Mouse (Mus musculus) cerebral cortex, adult 2 months (tissue): ENCODE results near the gene Ssmem1.

Experiments
- WGBS: fragments of 180-500 bp; shearing (Covaris S2); methylation state at CpG from one replicate; pipeline ENCODE4 v1.1.7; 2018; 5-methylcytosine and 5-hydroxymethylcytosine counted together

Ssmem1 gene

GRCm38 (mm10) chr6:30509265-30510239, at the start of gene Ssmem1, which contains the start of gene Tmem209:
Gene Ssmem1, plus strand, starts transcription at chr6:30509849.
Gene Tmem209, minus strand, starts transcription at chr6:30509783.
- under 1% methylated on average over 37 of the region's 37 CpGs for WGBS

- 25% methylated on average over 19 of the region's 19 CpGs for WGBS
Measured at GRCm38 (mm10) chr6:30460750-30461446, 48.8 kb upstream of the Ssmem1 start.

- WGBS, result 93% methylated on average over 13 of the region's 13 CpGs
Measured at GRCm38 (mm10) chr6:30461755-30462344, 47.8 kb upstream of the Ssmem1 start.

- WGBS, result 60% methylated on average over 7 of the region's 7 CpGs
Measured at GRCm38 (mm10) chr6:30462822-30463221, 46.8 kb upstream of the Ssmem1 start.

GRCm38 (mm10) chr6:30465586-30465985, 44.1 kb upstream of the Ssmem1 start:
- 85% methylated on average over 11 of the region's 11 CpGs for WGBS

- 90% methylated on average over 1 of the region's 1 CpGs for WGBS
Measured at GRCm38 (mm10) chr6:30468058-30468457, 41.6 kb upstream of the Ssmem1 start.

GRCm38 (mm10) chr6:30468684-30469083, 41.0 kb upstream of the Ssmem1 start:
- WGBS, result 69% methylated on average over 12 of the region's 12 CpGs

- WGBS, result 65% methylated on average over 12 of the region's 12 CpGs
Measured at GRCm38 (mm10) chr6:30469370-30469769, 40.3 kb upstream of the Ssmem1 start.

GRCm38 (mm10) chr6:30471706-30472105, 37.9 kb upstream of the Ssmem1 start:
- WGBS, result 83% methylated on average over 3 of the region's 3 CpGs

GRCm38 (mm10) chr6:30476025-30476765, 33.5 kb upstream of the Ssmem1 start:
- WGBS, result 55% methylated on average over 10 of the region's 10 CpGs

GRCm38 (mm10) chr6:30477210-30477714, 32.4 kb upstream of the Ssmem1 start:
- 78% methylated on average over 8 of the region's 8 CpGs for WGBS

GRCm38 (mm10) chr6:30477784-30478183, 31.9 kb upstream of the Ssmem1 start:
- WGBS, result 88% methylated on average over 6 of the region's 6 CpGs

- 91% methylated on average over 3 of the region's 3 CpGs for WGBS
Measured at GRCm38 (mm10) chr6:30479418-30479817, 30.2 kb upstream of the Ssmem1 start.

- WGBS, result 90% methylated on average over 2 of the region's 2 CpGs
Measured at GRCm38 (mm10) chr6:30482908-30483307, 26.7 kb upstream of the Ssmem1 start.

GRCm38 (mm10) chr6:30486504-30486903, 23.1 kb upstream of the Ssmem1 start:
- WGBS, result 94% methylated on average over 6 of the region's 6 CpGs

GRCm38 (mm10) chr6:30499049-30499448, 10.6 kb upstream of the Ssmem1 start:
- whole genome bisulfite sequencing, result 74% methylated on average over 3 of the region's 3 CpGs

- WGBS, result 3% methylated on average over 2 of the region's 2 CpGs
Measured at GRCm38 (mm10) chr6:30508824-30509223, 825 bp upstream of the Ssmem1 start.

GRCm38 (mm10) chr6:30510291-30510690, 642 bp downstream of the Ssmem1 start:
- WGBS, result 68% methylated on average over 5 of the region's 5 CpGs

- 61% methylated on average over 9 of the region's 9 CpGs for WGBS
Measured at GRCm38 (mm10) chr6:30514242-30514641, 4.6 kb downstream of the Ssmem1 start.

- WGBS, result 74% methylated on average over 11 of the region's 11 CpGs
Measured at GRCm38 (mm10) chr6:30520400-30520799, 10.8 kb downstream of the Ssmem1 start.
